In genomic region chr11:86385710-86386282, GRCm38 (mm10) we compare ENCODE assay signal across 14 mouse cellular contexts. TPM values are rescaled to one million over a fixed set of nuclear protein-coding genes. Genes with fewer than 3 reads are reported as not detected.
DNase-seq lines count a peak whose midpoint lies in the region; ATAC-seq lines count a peak whose summit lies in the region.
"Had no signal": no experiment of that assay in that cellular context is flagged by ENCODE, and none has a peak within 500 bp of the region (broad histone marks: within the 10 kb centered on the region; RNA-seq: fewer than 3 reads in every experiment).

No protein-coding gene starts in this region.

- peak; percentile 36 for DNase-seq in lung, postnatal 36 days
- no peak for DNase-seq in lung, postnatal 14 days
- peak; percentile 83 for DNase-seq in spleen, postnatal 36 days (ENCODE audit: low spot score in 2 of 2)
- no peak for DNase-seq in adrenal gland, adult (ENCODE audit: inconsistent age in 2 of 2, low spot score in 1 of 2)
- DNase-seq in kidney, postnatal 36 days = no peak
- DNase-seq in right cerebral cortex, postnatal 25 days = no peak
- DNase-seq: adrenal gland, postnatal 25 days; cerebellum, adult 11 months; kidney, adult 2 months; liver, embryonic 13.5 days; right cerebral cortex, postnatal 14 days had no signal

- peak; percentile 38; the same call in 1 of the 2 replicates for ATAC-seq in megakaryocyte, adult 5-6 weeks (ENCODE audit: poor library complexity, severe bottlenecking)
- no peak for ATAC-seq in frontal cortex, adult (ENCODE audit: low TSS enrichment)
- ATAC-seq: Patski had no signal

RNA-seq across cellular contexts. Expression of gene Med13, which starts 28.4 kb away (rescaled TPM):
- 51.7 and 62.6 TPM in 2 replicates for total RNA-seq in megakaryocyte, adult 5-6 weeks (2015)
- total RNA-seq in megakaryocyte, adult 5-6 weeks (2017) = 54.4 and 65.2 TPM in 2 replicates

Comparison
In these comparisons a context has a peak if more than half of its experiments do, and no peak if none do; other contexts are left out.
1. DNase-seq: peak in lung, postnatal 36 days (single experiment) and spleen, postnatal 36 days (2 of 2); none in lung, postnatal 14 days (single experiment), adrenal gland, adult (0 of 2), kidney, postnatal 36 days (0 of 2) and right cerebral cortex, postnatal 25 days (single experiment).